Mouse (Mus musculus): ENCODE data around the gene Klk12. TPM values are rescaled to one million over a fixed set of nuclear protein-coding genes. Genes with fewer than 3 reads are reported as not detected.

Gene Klk12
- total and polyA plus RNA-seq, 3 experiments: not detected

GRCm38 (mm10) chr7:43777423-43777822 lies 8.7 kb downstream of the Klk12 start:
- TF ChIP-seq NRF1 (IDR thresholded peaks at IDR 0.05; ENCODE audit: low read depth, low read length) (no peak), MXI1 (IDR thresholded peaks at IDR 0.05; ENCODE audit: low read depth, low read length) (no peak), E2F4 (IDR thresholded peaks at IDR 0.05; ENCODE audit: insufficient replicate concordance, low read depth, low read length) (no peak), USF2 (conservative IDR thresholded peaks at IDR 0.05; ENCODE audit: low read depth, low read length) (no peak), USF1 (IDR thresholded peaks at IDR 0.05; ENCODE audit: low read depth, low read length) (no peak), MYC (IDR thresholded peaks at IDR 0.05; ENCODE audit: low read depth, low read length) (no peak), RAD21 (IDR thresholded peaks at IDR 0.05; ENCODE audit: low read depth, low read length) (no peak), ZC3H11A (IDR thresholded peaks at IDR 0.05; ENCODE audit: low read depth, low read length) (no peak), ETS1 (conservative IDR thresholded peaks at IDR 0.05; ENCODE audit: low read depth, low read length) (no peak), UBTF (IDR thresholded peaks at IDR 0.05; ENCODE audit: low read depth, low read length) (no peak), BHLHE40 (IDR thresholded peaks at IDR 0.05; ENCODE audit: low read depth, low read length) (no peak), CHD1 (IDR thresholded peaks at IDR 0.05; ENCODE audit: low read depth, low read length) (no peak), ELF1 (IDR thresholded peaks at IDR 0.05; ENCODE audit: low read depth, low read length) (no peak), JUN (IDR thresholded peaks at IDR 0.05; ENCODE audit: insufficient read depth, low read depth, low read length) (no peak), GABPA (IDR thresholded peaks at IDR 0.05; ENCODE audit: insufficient replicate concordance, low read depth, low read length) (no peak), PAX5 (IDR thresholded peaks at IDR 0.05; ENCODE audit: low read length) (no peak), RCOR1 (conservative IDR thresholded peaks at IDR 0.05; ENCODE audit: low read depth, low read length) (no peak)
- H3K4me3 ChIP-seq (replicated peaks in 1 of 3; ENCODE audit: low read depth in 2 of 3, low read length in 2 of 3, poor library complexity in 1 of 3): no peak overlapping the region
- no peaks in the 10 kb centered on the region for H3K79me2 ChIP-seq (replicated peaks; ENCODE audit: control insufficient read depth, extremely low read depth, insufficient read depth, poor library complexity, severe bottlenecking)
- no peak overlapping the region for H3K27ac ChIP-seq (ENCODE audit: insufficient read depth, low read depth)
- H3K9ac ChIP-seq (ENCODE audit: insufficient read depth, low read depth): no peak overlapping the region
- H3K9me3 ChIP-seq (replicated peaks; ENCODE audit: low read length): no peaks in the 10 kb centered on the region
- no peak for DNase-seq (ENCODE audit: extremely low read depth)
- peaks cover 92% of the 10 kb centered on the region for H3K27me3 ChIP-seq (replicated peaks)
- H3K4me2 ChIP-seq (ENCODE audit: insufficient read depth, low read depth, poor library complexity, severe bottlenecking): no peak overlapping the region
- dilution Hi-C loops (cut with MboI; ENCODE audit: extremely low pct_ligation_motif_present, extremely low pct_unique_long_range_greater_than_20kb, low sequenced_read_pairs): no loop called here
- in situ Hi-C loops (cut with MboI; ENCODE audit: low pct_ligation_motif_present, low pct_unique_long_range_greater_than_20kb, low sequenced_read_pairs): loop anchor here (25.0 kb wide), 1 partner anchor 290 kb away; the partner anchor contains the start of gene Iglon5
- H3K4me1 ChIP-seq (ENCODE audit: control insufficient read depth in 1 of 2, insufficient read depth in 2 of 2): peaks cover 2 to 3% of the 10 kb centered on the region in 2 experiments; a peak in 1 of 4 replicates
- H3K36me3 ChIP-seq (replicated peaks in 1 of 2; ENCODE audit: control insufficient read depth in 1 of 2, insufficient read depth in 1 of 2, low read length in 1 of 2): no peaks in the 10 kb centered on the region

GRCm38 (mm10) chr7:43778176-43778970 lies 9.7 kb downstream of the Klk12 start:
- Histone ChIP-seq H3K27ac (ENCODE audit: insufficient read depth, low read depth) (no peak overlapping the region), H3K79me2 (replicated peaks; ENCODE audit: control insufficient read depth, extremely low read depth, insufficient read depth, poor library complexity, severe bottlenecking) (no peaks in the 10 kb centered on the region), H3K9ac (ENCODE audit: insufficient read depth, low read depth) (no peak overlapping the region), H3K36me3 (replicated peaks in 1 of 2; ENCODE audit: control insufficient read depth in 1 of 2, insufficient read depth in 1 of 2, low read length in 1 of 2) (no peaks in the 10 kb centered on the region), H3K4me2 (ENCODE audit: insufficient read depth, low read depth, poor library complexity, severe bottlenecking) (no peak overlapping the region), H3K4me1 (ENCODE audit: control insufficient read depth in 1 of 2, insufficient read depth in 2 of 2) (peaks cover 5 to 7% of the 10 kb centered on the region in 2 experiments; a peak in 1 of 4 replicates), H3K27me3 (replicated peaks) (peaks cover 94% of the 10 kb centered on the region), H3K4me3 (replicated peaks in 1 of 3; ENCODE audit: low read depth in 2 of 3, low read length in 2 of 3, poor library complexity in 1 of 3) (no peak overlapping the region), H3K9me3 (replicated peaks; ENCODE audit: low read length) (no peaks in the 10 kb centered on the region)
- TF ChIP-seq USF2 (conservative IDR thresholded peaks at IDR 0.05; ENCODE audit: low read depth, low read length): no peak
- TF ChIP-seq ZKSCAN1 (IDR thresholded peaks at IDR 0.05; ENCODE audit: borderline replicate concordance, low read depth, low read length): no peak
- TF ChIP-seq ZNF384 (IDR thresholded peaks at IDR 0.05; ENCODE audit: low read depth, low read length): no peak
- no peak for TF ChIP-seq CHD2 (IDR thresholded peaks at IDR 0.05; ENCODE audit: low read length)
- no peak for TF ChIP-seq ETS1 (conservative IDR thresholded peaks at IDR 0.05; ENCODE audit: low read depth, low read length)
- no peak for TF ChIP-seq MEF2A (IDR thresholded peaks at IDR 0.05; ENCODE audit: borderline replicate concordance, low read depth, low read length)
- no peak for TF ChIP-seq MAZ (IDR thresholded peaks at IDR 0.05; ENCODE audit: low read depth, low read length)
- no peak for TF ChIP-seq KAT2A (IDR thresholded peaks at IDR 0.05; ENCODE audit: insufficient replicate concordance, low read length)
- TF ChIP-seq PAX5 (IDR thresholded peaks at IDR 0.05; ENCODE audit: low read length): no peak
- TF ChIP-seq ZMIZ1 (IDR thresholded peaks at IDR 0.05; ENCODE audit: low read depth, low read length): no peak
- TF ChIP-seq CHD1 (IDR thresholded peaks at IDR 0.05; ENCODE audit: low read depth, low read length): no peak
- no peak for TF ChIP-seq MYC (IDR thresholded peaks at IDR 0.05; ENCODE audit: low read depth, low read length)
- no peak for TF ChIP-seq HCFC1 (IDR thresholded peaks at IDR 0.05; ENCODE audit: low read depth, low read length)
- no peak for TF ChIP-seq NRF1 (IDR thresholded peaks at IDR 0.05; ENCODE audit: low read depth, low read length)
- TF ChIP-seq EP300 (IDR thresholded peaks at IDR 0.05; ENCODE audit: low read length): no peak
- TF ChIP-seq NELFE (IDR thresholded peaks at IDR 0.05; ENCODE audit: low read depth, low read length): no peak
- TF ChIP-seq SMC3 (IDR thresholded peaks at IDR 0.05; ENCODE audit: low read depth, low read length): no peak
- TF ChIP-seq RCOR1 (conservative IDR thresholded peaks at IDR 0.05; ENCODE audit: low read depth, low read length): no peak
- no peak for TF ChIP-seq USF1 (IDR thresholded peaks at IDR 0.05; ENCODE audit: low read depth, low read length)
- no peak for TF ChIP-seq ELF1 (IDR thresholded peaks at IDR 0.05; ENCODE audit: low read depth, low read length)
- in situ Hi-C loops (cut with MboI; ENCODE audit: low pct_ligation_motif_present, low pct_unique_long_range_greater_than_20kb, low sequenced_read_pairs): loop anchor here (25.0 kb wide), 1 partner anchor 291 kb away; the partner anchor contains the start of gene Iglon5
- dilution Hi-C loops (cut with MboI; ENCODE audit: extremely low pct_ligation_motif_present, extremely low pct_unique_long_range_greater_than_20kb, low sequenced_read_pairs): no loop called here
- DNase-seq (ENCODE audit: extremely low read depth): no peak

Data from CH12.LX (cell line).